Mouse (Mus musculus): ENCODE measurements around the gene Ubl4b. TPM values are rescaled to one million over a fixed set of nuclear protein-coding genes. Genes with fewer than 3 reads are reported as not detected.
A peak's percentile ranks its signal among the peaks of the same experiment; 100 is the strongest.

Gene Ubl4b
- polyA plus RNA-seq, 1 experiment = not detected

DNA sequence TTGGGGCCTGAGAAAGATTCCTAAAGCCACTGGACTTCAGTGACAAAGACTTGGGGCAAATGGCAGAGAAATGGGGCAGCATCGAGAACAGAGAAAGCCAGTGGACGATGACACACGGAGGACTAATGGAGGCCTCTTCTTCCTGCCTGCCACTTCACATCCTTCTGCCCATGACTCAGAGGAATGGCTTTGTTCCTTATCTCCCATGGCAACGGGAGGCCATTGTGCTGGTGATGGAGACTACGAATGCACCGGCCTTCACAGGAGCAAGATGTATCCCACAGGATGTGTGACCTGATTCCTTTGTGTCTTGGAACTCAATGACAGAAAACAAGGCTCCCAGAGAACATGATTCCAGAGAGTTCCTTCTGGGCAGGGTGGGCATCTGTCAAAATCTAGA lies 30.3 kb downstream of the Ubl4b start:
- H3K4me2 ChIP-seq (ENCODE audit: low read depth) = no peak overlapping the region
- TF ChIP-seq CEBPB (IDR thresholded peaks at IDR 0.05; ENCODE audit: insufficient read depth, poor library complexity, severe bottlenecking) (no peak), TCF3 (IDR thresholded peaks at IDR 0.05; ENCODE audit: insufficient read length, low read depth) (no peak), MYOD1 (IDR thresholded peaks at IDR 0.05; ENCODE audit: control insufficient read depth in 1 of 3, insufficient read length in 2 of 3, low read depth in 2 of 3) (no peak), TCF12 (IDR thresholded peaks at IDR 0.05; ENCODE audit: insufficient read depth, poor library complexity, severe bottlenecking) (no peak), USF1 (IDR thresholded peaks at IDR 0.05; ENCODE audit: low read depth) (no peak), E2F4 (IDR thresholded peaks at IDR 0.05; ENCODE audit: insufficient read depth) (no peak), POLR2A (IDR thresholded peaks at IDR 0.05; ENCODE audit: insufficient read length, low read depth) (no peak), MYOG (IDR thresholded peaks at IDR 0.05; ENCODE audit: control insufficient read depth in 1 of 3, insufficient read depth in 1 of 3, insufficient read length in 2 of 3, low read depth in 2 of 3) (no peak), POLR2AphosphoS2 (IDR thresholded peaks at IDR 0.05; ENCODE audit: insufficient read length, low read depth) (no peak), MAX (IDR thresholded peaks at IDR 0.05; ENCODE audit: low read depth) (no peak), REST (IDR thresholded peaks at IDR 0.05; ENCODE audit: insufficient read depth, insufficient read length) (no peak)
- H3K36me3 ChIP-seq (ENCODE audit: control insufficient read depth, insufficient read depth) = no peaks in the 10 kb centered on the region
- peaks cover 5% of the 10 kb centered on the region for H3K27me3 ChIP-seq (ENCODE audit: control insufficient read depth, insufficient read depth, insufficient read length)
- H3K79me2 ChIP-seq (ENCODE audit: control insufficient read depth, insufficient read depth) = no peaks in the 10 kb centered on the region
- H3K4me3 ChIP-seq = no peak overlapping the region
- no peak overlapping the region for H3ac ChIP-seq (ENCODE audit: control insufficient read depth, insufficient read length)

DNA sequence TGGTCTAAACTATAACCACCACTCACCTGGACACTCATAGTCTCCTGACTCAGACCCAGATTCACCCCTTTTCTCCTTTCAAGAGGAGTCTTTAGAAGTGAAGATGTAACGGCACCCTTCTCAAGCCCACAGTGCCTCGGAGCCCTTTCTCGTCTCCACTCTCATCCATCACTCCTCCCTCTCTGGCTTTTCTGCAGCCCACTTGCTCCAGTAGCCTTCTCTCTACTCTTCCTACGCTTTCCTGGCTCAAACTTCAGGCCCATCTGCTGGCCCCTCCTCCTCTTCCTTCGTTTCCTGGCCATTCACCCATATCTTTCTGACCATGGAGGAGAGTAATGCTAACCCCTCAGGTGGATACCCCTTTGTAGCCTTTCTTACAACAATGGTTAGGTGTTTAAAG lies 33.9 kb downstream of the Ubl4b start:
- H3K4me3 ChIP-seq = no peak overlapping the region
- H3K79me2 ChIP-seq (ENCODE audit: control insufficient read depth, insufficient read depth) = no peaks in the 10 kb centered on the region
- no peak overlapping the region for H3ac ChIP-seq (ENCODE audit: control insufficient read depth, insufficient read length)
- H3K36me3 ChIP-seq (ENCODE audit: control insufficient read depth, insufficient read depth) = no peaks in the 10 kb centered on the region
- peaks cover 25% of the 10 kb centered on the region for H3K27me3 ChIP-seq (ENCODE audit: control insufficient read depth, insufficient read depth, insufficient read length)
- TF ChIP-seq POLR2AphosphoS2 (IDR thresholded peaks at IDR 0.05; ENCODE audit: insufficient read length, low read depth) (no peak), TCF12 (IDR thresholded peaks at IDR 0.05; ENCODE audit: insufficient read depth, poor library complexity, severe bottlenecking) (no peak), MYOD1 (IDR thresholded peaks at IDR 0.05; ENCODE audit: control insufficient read depth in 1 of 3, insufficient read length in 2 of 3, low read depth in 2 of 3) (no peak), TCF3 (IDR thresholded peaks at IDR 0.05; ENCODE audit: insufficient read length, low read depth) (no peak), MYOG (IDR thresholded peaks at IDR 0.05; ENCODE audit: control insufficient read depth in 1 of 3, insufficient read depth in 1 of 3, insufficient read length in 2 of 3, low read depth in 2 of 3) (no peak), E2F4 (IDR thresholded peaks at IDR 0.05; ENCODE audit: insufficient read depth) (no peak)
- no peak overlapping the region for H3K4me2 ChIP-seq (ENCODE audit: low read depth)

DNA sequence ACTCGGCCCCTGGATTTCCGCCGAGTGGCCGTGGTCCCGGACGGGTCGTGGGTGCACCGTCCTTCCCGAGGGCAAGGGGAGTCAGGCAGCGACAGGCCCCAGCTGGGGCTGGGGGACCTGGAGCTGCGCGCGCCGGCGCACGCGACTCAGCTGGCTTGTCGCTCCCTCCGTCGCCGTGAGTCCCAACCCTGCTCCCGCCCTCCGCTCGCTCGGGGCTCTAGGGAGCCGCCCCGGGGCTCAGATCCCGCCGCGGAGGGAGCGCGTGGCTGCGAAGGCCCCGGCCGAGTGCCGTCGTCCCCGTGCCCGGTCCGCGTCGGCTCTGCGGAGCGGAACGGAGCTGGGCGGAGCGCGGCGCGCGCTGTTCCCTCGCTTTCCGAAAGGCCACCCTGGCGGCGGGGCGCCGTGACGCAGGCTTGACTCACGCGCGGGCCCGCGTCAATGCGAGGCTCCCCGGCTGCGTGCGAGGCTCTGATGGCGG lies 37.2 kb downstream of the Ubl4b start, which contains the start of gene Slc6a17:
Slc6a17 (minus strand) TSS at position 388 of the 478 bp plus-strand sequence.
- Histone ChIP-seq H3K4me3 (no peak within 1 kb of the TSS), H3K36me3 (ENCODE audit: control insufficient read depth, insufficient read depth) (no peaks in the 10 kb centered on the region), H3K4me2 (ENCODE audit: low read depth) (peak within 1 kb of the TSS; percentile 77), H3K27me3 (ENCODE audit: control insufficient read depth, insufficient read depth, insufficient read length) (peaks cover 25% of the 10 kb centered on the region), H3K79me2 (ENCODE audit: control insufficient read depth, insufficient read depth) (no peaks in the 10 kb centered on the region), H3ac (ENCODE audit: control insufficient read depth, insufficient read length) (no peak within 1 kb of the TSS)
- TF ChIP-seq MAX (IDR thresholded peaks at IDR 0.05; ENCODE audit: low read depth) (no peak), USF1 (IDR thresholded peaks at IDR 0.05; ENCODE audit: low read depth) (no peak), POLR2A (IDR thresholded peaks at IDR 0.05; ENCODE audit: insufficient read length, low read depth) (peak; percentile 40), MYOG (IDR thresholded peaks at IDR 0.05; ENCODE audit: control insufficient read depth in 1 of 3, insufficient read depth in 1 of 3, insufficient read length in 2 of 3, low read depth in 2 of 3) (peak in 1 of 3 experiments; percentile 9), E2F4 (IDR thresholded peaks at IDR 0.05; ENCODE audit: insufficient read depth) (no peak), CEBPB (IDR thresholded peaks at IDR 0.05; ENCODE audit: insufficient read depth, poor library complexity, severe bottlenecking) (no peak), REST (IDR thresholded peaks at IDR 0.05; ENCODE audit: insufficient read depth, insufficient read length) (no peak), MYOD1 (IDR thresholded peaks at IDR 0.05; ENCODE audit: control insufficient read depth in 1 of 3, insufficient read length in 2 of 3, low read depth in 2 of 3) (no peak), TCF12 (IDR thresholded peaks at IDR 0.05; ENCODE audit: insufficient read depth, poor library complexity, severe bottlenecking) (no peak), POLR2AphosphoS2 (IDR thresholded peaks at IDR 0.05; ENCODE audit: insufficient read length, low read depth) (no peak), TCF3 (IDR thresholded peaks at IDR 0.05; ENCODE audit: insufficient read length, low read depth) (no peak), SRF (IDR thresholded peaks at IDR 0.05; ENCODE audit: control insufficient read depth, insufficient read length, low read depth) (no peak)

DNA sequence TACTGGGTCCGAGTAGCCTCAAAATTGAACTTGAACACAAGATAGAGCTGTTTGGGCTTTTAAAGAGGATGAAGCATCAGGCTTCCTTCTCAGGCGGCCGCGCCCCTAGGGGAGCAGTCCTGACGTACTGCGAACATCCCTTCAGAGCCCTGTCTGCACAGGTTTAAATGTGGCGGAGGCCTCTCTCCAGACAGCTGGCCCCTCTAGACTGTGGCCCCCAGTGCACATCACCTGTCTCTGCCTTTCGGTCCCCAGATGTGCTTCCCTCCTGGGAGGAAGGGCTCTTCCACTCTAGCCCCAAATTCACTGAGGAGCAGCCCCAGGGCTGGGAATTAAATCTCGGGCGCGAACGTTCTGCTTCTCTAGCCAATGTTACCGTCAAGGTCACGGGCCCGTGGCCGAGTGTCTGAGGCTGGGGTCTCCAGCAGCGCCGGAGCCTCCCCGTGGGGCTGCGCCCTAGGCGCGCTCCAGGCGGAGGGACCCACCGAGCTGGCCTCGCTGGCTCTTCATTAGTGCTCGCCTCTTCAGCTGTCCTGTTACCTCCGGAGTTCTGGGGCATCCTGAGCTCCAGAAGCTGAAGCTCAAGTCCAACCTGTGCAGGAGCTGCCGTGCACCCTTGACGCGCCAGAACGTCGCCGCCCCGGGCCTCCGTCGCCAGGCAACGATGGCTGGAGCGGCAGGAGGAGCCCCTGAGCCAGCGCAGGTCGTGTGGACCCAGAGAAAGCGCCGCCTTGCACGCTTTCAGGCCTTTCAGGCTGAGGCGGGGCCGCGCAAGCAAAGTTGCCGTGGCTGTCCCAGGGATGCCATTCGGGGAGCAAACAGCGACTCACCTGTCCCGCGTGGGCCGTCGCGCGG lies 37.9 kb downstream of the Ubl4b start:
- peak overlapping the region; percentile 77 for H3K4me2 ChIP-seq (ENCODE audit: low read depth)
- peaks cover 25% of the 10 kb centered on the region for H3K27me3 ChIP-seq (ENCODE audit: control insufficient read depth, insufficient read depth, insufficient read length)
- H3ac ChIP-seq (ENCODE audit: control insufficient read depth, insufficient read length) = no peak overlapping the region
- H3K79me2 ChIP-seq (ENCODE audit: control insufficient read depth, insufficient read depth) = no peaks in the 10 kb centered on the region
- no peaks in the 10 kb centered on the region for H3K36me3 ChIP-seq (ENCODE audit: control insufficient read depth, insufficient read depth)
- TF ChIP-seq USF1 (IDR thresholded peaks at IDR 0.05; ENCODE audit: low read depth) (no peak), TCF12 (IDR thresholded peaks at IDR 0.05; ENCODE audit: insufficient read depth, poor library complexity, severe bottlenecking) (no peak), REST (IDR thresholded peaks at IDR 0.05; ENCODE audit: insufficient read depth, insufficient read length) (no peak), SRF (IDR thresholded peaks at IDR 0.05; ENCODE audit: control insufficient read depth, insufficient read length, low read depth) (no peak), MYOD1 (IDR thresholded peaks at IDR 0.05; ENCODE audit: control insufficient read depth in 1 of 3, insufficient read length in 2 of 3, low read depth in 2 of 3) (no peak), MAX (IDR thresholded peaks at IDR 0.05; ENCODE audit: low read depth) (no peak), E2F4 (IDR thresholded peaks at IDR 0.05; ENCODE audit: insufficient read depth) (no peak), POLR2AphosphoS2 (IDR thresholded peaks at IDR 0.05; ENCODE audit: insufficient read length, low read depth) (no peak), POLR2A (IDR thresholded peaks at IDR 0.05; ENCODE audit: insufficient read length, low read depth) (no peak), CEBPB (IDR thresholded peaks at IDR 0.05; ENCODE audit: insufficient read depth, poor library complexity, severe bottlenecking) (no peak), MYOG (IDR thresholded peaks at IDR 0.05; ENCODE audit: control insufficient read depth in 1 of 3, insufficient read depth in 1 of 3, insufficient read length in 2 of 3, low read depth in 2 of 3) (no peak), TCF3 (IDR thresholded peaks at IDR 0.05; ENCODE audit: insufficient read length, low read depth) (no peak)
- no peak overlapping the region for H3K4me3 ChIP-seq

All from myocyte (in vitro differentiated cells).